In genomic region chr5:138264207-138264578, GRCm38 (mm10) we compare ENCODE assay signal across 8 mouse cellular contexts. TPM values are rescaled to one million over a fixed set of nuclear protein-coding genes. Genes with fewer than 3 reads are reported as not detected.
DNase-seq lines count a peak whose midpoint lies in the region; ATAC-seq and TF ChIP-seq lines count a peak whose summit lies in the region.

No protein-coding gene starts in this region.

- DNase-seq in lung, postnatal 25 days (ENCODE audit: low spot score): no peak
- no peak for DNase-seq in embryo, embryonic 11 days
- no peak for DNase-seq in left cerebral cortex, adult 11 months (ENCODE audit: low spot score)
- DNase-seq in thymus, postnatal 14 days: no peak

- no peak for TF ChIP-seq POLR2A in olfactory bulb, adult 2 months (IDR thresholded peaks at IDR 0.05; ENCODE audit: insufficient read depth, low read depth, low read length)

- ATAC-seq in lung, embryonic 15.5 days (ENCODE audit: borderline replicate concordance, extremely low read depth, low FRiP score, low TSS enrichment): no peak
- no peak for ATAC-seq in limb, embryonic 12.5 days (ENCODE audit: insufficient number of reproducible peaks, insufficient read depth, low FRiP score, low TSS enrichment, low read depth)

- H3K4me3 ChIP-seq in lung, embryonic 15.5 days: peak overlapping the region; percentile 83
- H3K4me3 ChIP-seq in erythroblast, embryonic 14.5 days (replicated peaks): peak overlapping the region; percentile 95
- peak overlapping the region; percentile 88 for H3K4me3 ChIP-seq in limb, embryonic 12.5 days (replicated peaks)
- peak overlapping the region; percentile 72 for H3K4me3 ChIP-seq in olfactory bulb, adult 2 months (ENCODE audit: insufficient read depth, low read depth, low read length)

- 14% methylated on average over 6 of the region's 6 CpGs for WGBS in lung, embryonic 15.5 days
- 18% methylated on average over 6 of the region's 6 CpGs for WGBS in limb, embryonic 12.5 days
- WGBS in olfactory bulb, adult 2 months: 8% methylated on average over 6 of the region's 6 CpGs

- H3K27ac ChIP-seq in lung, embryonic 15.5 days: peak overlapping the region; percentile 16; the same call in 1 of the 2 replicates
- H3K27ac ChIP-seq in limb, embryonic 12.5 days: peak overlapping the region; percentile 72
- H3K27ac ChIP-seq in olfactory bulb, adult 2 months (ENCODE audit: insufficient read depth, low read depth, low read length): no peak overlapping the region

- peak overlapping the region; percentile 93 for H3K9ac ChIP-seq in lung, embryonic 15.5 days
- peak overlapping the region; percentile 93 for H3K9ac ChIP-seq in limb, embryonic 12.5 days (replicated peaks)

- no peak for TF ChIP-seq CTCF in olfactory bulb, adult 2 months (IDR thresholded peaks at IDR 0.05; ENCODE audit: insufficient read depth, low read depth, low read length)

- peaks cover 33% of the 10 kb centered on the region for H3K36me3 ChIP-seq in lung, embryonic 15.5 days
- peaks cover 38% of the 10 kb centered on the region for H3K36me3 ChIP-seq in erythroblast, embryonic 14.5 days (ENCODE audit: control insufficient read depth)
- peaks cover 48% of the 10 kb centered on the region for H3K36me3 ChIP-seq in limb, embryonic 12.5 days

- no peaks in the 10 kb centered on the region for H3K27me3 ChIP-seq in lung, embryonic 15.5 days
- no peaks in the 10 kb centered on the region for H3K27me3 ChIP-seq in erythroblast, embryonic 14.5 days (ENCODE audit: control insufficient read depth)
- H3K27me3 ChIP-seq in limb, embryonic 12.5 days: no peaks in the 10 kb centered on the region

- H3K4me1 ChIP-seq in lung, embryonic 15.5 days: peaks cover 29% of the 10 kb centered on the region
- H3K4me1 ChIP-seq in erythroblast, embryonic 14.5 days (ENCODE audit: control insufficient read depth): peaks cover 59% of the 10 kb centered on the region
- peaks cover 13% of the 10 kb centered on the region for H3K4me1 ChIP-seq in limb, embryonic 12.5 days (replicated peaks)
- peaks cover 21% of the 10 kb centered on the region for H3K4me1 ChIP-seq in olfactory bulb, adult 2 months (ENCODE audit: control insufficient read depth, insufficient read depth, low read length)

- peak overlapping the region; percentile 92 for H3K4me2 ChIP-seq in lung, embryonic 15.5 days
- H3K4me2 ChIP-seq in limb, embryonic 12.5 days: peak overlapping the region; percentile 99

- H3K9me3 ChIP-seq in lung, embryonic 15.5 days: no peaks in the 10 kb centered on the region
- no peaks in the 10 kb centered on the region for H3K9me3 ChIP-seq in erythroblast, embryonic 14.5 days (ENCODE audit: control insufficient read depth, low read length)
- H3K9me3 ChIP-seq in limb, embryonic 12.5 days: no peaks in the 10 kb centered on the region

RNA-seq across cellular contexts. Expression of gene BC037034, which starts 0.4 kb away (rescaled TPM):
- polyA plus RNA-seq in lung, embryonic 15.5 days (2015; fragmentation: Nextera tagmentation; extraction: Ambion mirVana): 4.5 and 5.7 TPM in 2 replicates
- 2.4 and 2.9 TPM in 2 replicates for polyA plus RNA-seq in erythroblast, embryonic 14.5 days (2012)
- 9.7 and 11.0 TPM in 2 replicates for polyA plus RNA-seq in limb, embryonic 12.5 days (2016; fragmentation: Nextera tagmentation; extraction: Ambion mirVana)
- polyA plus RNA-seq in olfactory bulb, adult 2 months (2012; ENCODE audit: insufficient read depth, insufficient read length, low replicate concordance, missing spikeins): 185 TPM in 1 of 2 replicates, not detected in the other

RNA-seq across cellular contexts. Expression of gene Gal3st4, which starts 8.4 kb away (rescaled TPM):
- 1.1 and 2.0 TPM in 2 replicates for polyA plus RNA-seq in lung, embryonic 15.5 days (2015; fragmentation: Nextera tagmentation; extraction: Ambion mirVana)
- not detected in 2 replicates for polyA plus RNA-seq in erythroblast, embryonic 14.5 days (2012)
- polyA plus RNA-seq in limb, embryonic 12.5 days (2016; fragmentation: Nextera tagmentation; extraction: Ambion mirVana): 4.0 and 4.5 TPM in 2 replicates
- polyA plus RNA-seq in olfactory bulb, adult 2 months (2012; ENCODE audit: insufficient read depth, insufficient read length, low replicate concordance, missing spikeins): not detected in 2 replicates

RNA-seq across cellular contexts. Expression of gene Lamtor4, which starts 8.9 kb away (rescaled TPM):
- polyA plus RNA-seq in lung, embryonic 15.5 days (2015; fragmentation: Nextera tagmentation; extraction: Ambion mirVana): 58.1 and 58.6 TPM in 2 replicates
- polyA plus RNA-seq in erythroblast, embryonic 14.5 days (2012): 2.2 and 2.3 TPM in 2 replicates
- polyA plus RNA-seq in limb, embryonic 12.5 days (2016; fragmentation: Nextera tagmentation; extraction: Ambion mirVana): 41.8 and 42.5 TPM in 2 replicates
- polyA plus RNA-seq in olfactory bulb, adult 2 months (2012; ENCODE audit: insufficient read depth, insufficient read length, low replicate concordance, missing spikeins): not detected in 2 replicates

RNA-seq across cellular contexts. Expression of gene Gm43720, which starts 15.6 kb away (rescaled TPM):
- 0.13 and 0.24 TPM in 2 replicates for polyA plus RNA-seq in lung, embryonic 15.5 days (2015; fragmentation: Nextera tagmentation; extraction: Ambion mirVana)
- polyA plus RNA-seq in erythroblast, embryonic 14.5 days (2012): not detected in 2 replicates
- 0.12 and 0.25 TPM in 2 replicates for polyA plus RNA-seq in limb, embryonic 12.5 days (2016; fragmentation: Nextera tagmentation; extraction: Ambion mirVana)
- not detected in 2 replicates for polyA plus RNA-seq in olfactory bulb, adult 2 months (2012; ENCODE audit: insufficient read depth, insufficient read length, low replicate concordance, missing spikeins)

RNA-seq across cellular contexts. Expression of gene Gpc2, which starts 15.6 kb away (rescaled TPM):
- polyA plus RNA-seq in lung, embryonic 15.5 days (2015; fragmentation: Nextera tagmentation; extraction: Ambion mirVana): 18.9 and 20.6 TPM in 2 replicates
- 0.06 and 0.07 TPM in 2 replicates for polyA plus RNA-seq in erythroblast, embryonic 14.5 days (2012)
- polyA plus RNA-seq in limb, embryonic 12.5 days (2016; fragmentation: Nextera tagmentation; extraction: Ambion mirVana): 62.5 and 62.8 TPM in 2 replicates
- not detected in 2 replicates for polyA plus RNA-seq in olfactory bulb, adult 2 months (2012; ENCODE audit: insufficient read depth, insufficient read length, low replicate concordance, missing spikeins)
